Mouse (Mus musculus): ENCODE measurements at regions not wholly inside any gene's neighbourhood (a gene's known extent, or its start where the extent isn't known, plus 50 kb on each side); places are given as distances from the start of the nearest gene placed in this dataset.
A peak's percentile ranks its signal among the peaks of the same experiment; 100 is the strongest.

GRCm38 (mm10) chr1:105206216-105206615 lies 150.3 kb downstream of the Rnf152 start:
- Histone ChIP-seq H3K4me3 (replicated peaks; ENCODE audit: low read depth, low read length) (no peak overlapping the region), H3K27me3 (ENCODE audit: insufficient read depth, low read length) (no peaks in the 10 kb centered on the region), H3K9ac (ENCODE audit: low read depth, low read length) (no peak overlapping the region), H3K36me3 (ENCODE audit: insufficient read depth, low read length) (no peaks in the 10 kb centered on the region), H3K4me2 (ENCODE audit: low read length) (no peak overlapping the region), H3K4me1 (replicated peaks; ENCODE audit: insufficient read depth, low read length) (no peaks in the 10 kb centered on the region), H3K9me3 (replicated peaks; ENCODE audit: low read length) (no peaks in the 10 kb centered on the region), H3K27ac (no peak overlapping the region)
- DNase-seq (ENCODE audit: low spot score) (no peak), ATAC-seq (replicated peaks; ENCODE audit: low FRiP score, low read depth) (no peak)
- no peak for TF ChIP-seq CTCF (IDR thresholded peaks at IDR 0.05; ENCODE audit: low read depth)

GRCm38 (mm10) chr1:105199305-105199704 lies 157.2 kb downstream of the Rnf152 start:
- 49% methylated on average over 3 of the region's 3 CpGs for WGBS
- no peak for TF ChIP-seq CTCF (IDR thresholded peaks at IDR 0.05; ENCODE audit: low read depth)
- H3K9me3 ChIP-seq (replicated peaks; ENCODE audit: low read length) = no peaks in the 10 kb centered on the region
- no peaks in the 10 kb centered on the region for H3K36me3 ChIP-seq (ENCODE audit: insufficient read depth, low read length)
- DNase-seq (ENCODE audit: low spot score) (peak; percentile 44), ATAC-seq (replicated peaks; ENCODE audit: low FRiP score, low read depth) (no peak)
- no peaks in the 10 kb centered on the region for H3K27me3 ChIP-seq (ENCODE audit: insufficient read depth, low read length)
- no peak overlapping the region for H3K27ac ChIP-seq
- H3K4me3 ChIP-seq (replicated peaks; ENCODE audit: low read depth, low read length) = no peak overlapping the region
- no peak overlapping the region for H3K9ac ChIP-seq (ENCODE audit: low read depth, low read length)
- H3K4me2 ChIP-seq (ENCODE audit: low read length) = no peak overlapping the region
- H3K4me1 ChIP-seq (replicated peaks; ENCODE audit: insufficient read depth, low read length) = no peaks in the 10 kb centered on the region

DNA sequence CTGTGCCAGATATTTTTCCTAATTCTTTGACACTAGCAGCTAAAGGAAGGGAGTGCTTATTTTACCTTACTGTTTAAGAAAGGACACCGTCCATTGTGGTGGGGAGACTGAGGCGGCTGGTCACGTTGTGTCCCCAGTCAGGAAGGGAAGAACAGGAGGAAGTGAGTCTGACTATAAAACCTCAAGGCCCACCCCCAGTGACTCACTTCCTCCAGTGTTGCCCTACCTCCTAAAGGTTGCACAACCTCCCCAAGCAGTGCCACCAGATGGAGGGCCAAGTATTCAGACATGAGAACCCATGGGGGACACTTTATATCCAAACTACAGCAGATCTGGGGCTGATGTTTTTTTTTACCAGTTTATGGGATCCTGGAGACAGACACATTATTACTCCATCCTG lies 165.4 kb downstream of the Rnf152 start:
- no peak overlapping the region for H3K4me3 ChIP-seq (replicated peaks; ENCODE audit: low read depth, low read length)
- WGBS = 91% methylated on average over 3 of the region's 3 CpGs
- no peaks in the 10 kb centered on the region for H3K9me3 ChIP-seq (replicated peaks; ENCODE audit: low read length)
- no peak for ATAC-seq (replicated peaks; ENCODE audit: low FRiP score, low read depth)
- no peaks in the 10 kb centered on the region for H3K36me3 ChIP-seq (ENCODE audit: insufficient read depth, low read length)
- DNase-seq (ENCODE audit: low spot score) = no peak
- H3K27me3 ChIP-seq (ENCODE audit: insufficient read depth, low read length) = no peaks in the 10 kb centered on the region
- H3K27ac ChIP-seq = no peak overlapping the region
- H3K4me2 ChIP-seq (ENCODE audit: low read length) = no peak overlapping the region
- no peaks in the 10 kb centered on the region for H3K4me1 ChIP-seq (replicated peaks; ENCODE audit: insufficient read depth, low read length)
- TF ChIP-seq CTCF (IDR thresholded peaks at IDR 0.05; ENCODE audit: low read depth) = no peak
- H3K9ac ChIP-seq (ENCODE audit: low read depth, low read length) = no peak overlapping the region

DNA sequence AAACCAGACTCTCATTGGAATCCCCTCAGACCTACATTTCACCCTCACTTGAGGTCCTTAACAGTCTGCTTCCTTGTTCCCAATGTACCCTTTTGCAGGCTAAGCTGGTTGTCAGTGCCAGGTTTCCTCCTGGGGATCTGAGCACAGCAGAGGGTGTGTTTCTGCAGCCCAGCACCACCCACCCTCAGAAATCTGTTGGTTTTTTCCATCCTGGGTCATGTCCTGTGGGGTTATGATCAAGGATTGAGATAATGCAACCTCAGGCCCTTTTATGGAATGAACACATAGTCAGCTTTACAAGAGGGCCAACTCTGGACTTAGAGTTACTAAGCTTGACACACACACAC lies 167.6 kb downstream of the Rnf152 start:
- DNase-seq (ENCODE audit: low spot score) (no peak), ATAC-seq (replicated peaks; ENCODE audit: low FRiP score, low read depth) (no peak)
- Histone ChIP-seq H3K27ac (no peak overlapping the region), H3K9ac (ENCODE audit: low read depth, low read length) (no peak overlapping the region), H3K4me1 (replicated peaks; ENCODE audit: insufficient read depth, low read length) (no peaks in the 10 kb centered on the region), H3K9me3 (replicated peaks; ENCODE audit: low read length) (no peaks in the 10 kb centered on the region), H3K4me2 (ENCODE audit: low read length) (no peak overlapping the region), H3K36me3 (ENCODE audit: insufficient read depth, low read length) (no peaks in the 10 kb centered on the region), H3K4me3 (replicated peaks; ENCODE audit: low read depth, low read length) (no peak overlapping the region), H3K27me3 (ENCODE audit: insufficient read depth, low read length) (no peaks in the 10 kb centered on the region)
- no peak for TF ChIP-seq CTCF (IDR thresholded peaks at IDR 0.05; ENCODE audit: low read depth)

DNA sequence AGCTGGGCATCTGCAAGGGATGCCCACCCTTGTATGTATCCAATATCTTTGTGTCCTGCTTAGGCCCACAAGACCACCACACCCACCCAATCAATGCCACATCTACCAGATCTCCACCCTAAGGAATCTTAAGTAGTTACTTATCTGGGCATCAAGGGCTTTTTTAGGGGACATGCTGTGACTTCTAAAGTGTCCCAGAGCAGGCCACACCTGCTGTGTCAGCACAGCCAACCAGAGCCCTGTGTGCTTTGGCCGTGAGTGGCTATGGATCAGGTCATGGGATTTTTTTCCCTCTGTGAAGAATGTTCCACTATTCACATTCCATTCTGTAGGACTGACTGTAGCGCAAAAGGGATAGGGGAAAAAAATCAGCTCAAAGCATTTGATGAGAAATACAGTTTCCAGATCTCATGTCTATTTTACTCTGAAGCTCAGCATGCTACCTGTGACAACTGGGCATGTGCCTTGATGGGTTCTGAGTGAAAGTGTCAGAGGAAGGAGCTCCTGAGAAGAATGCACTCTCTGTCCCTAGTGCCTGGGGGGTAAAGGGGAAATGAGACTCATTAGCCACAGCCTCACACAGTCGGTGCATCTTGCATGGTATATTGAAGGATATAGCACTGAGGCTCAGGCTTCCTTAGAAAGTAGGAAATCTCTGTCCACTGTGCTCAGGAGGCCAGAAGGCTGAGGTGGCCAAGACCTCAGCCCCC lies 168.1 kb downstream of the Rnf152 start:
- no peak for TF ChIP-seq CTCF (IDR thresholded peaks at IDR 0.05; ENCODE audit: low read depth)
- 63% methylated on average over 3 of the region's 3 CpGs for WGBS
- no peak for ATAC-seq (replicated peaks; ENCODE audit: low FRiP score, low read depth)

DNA sequence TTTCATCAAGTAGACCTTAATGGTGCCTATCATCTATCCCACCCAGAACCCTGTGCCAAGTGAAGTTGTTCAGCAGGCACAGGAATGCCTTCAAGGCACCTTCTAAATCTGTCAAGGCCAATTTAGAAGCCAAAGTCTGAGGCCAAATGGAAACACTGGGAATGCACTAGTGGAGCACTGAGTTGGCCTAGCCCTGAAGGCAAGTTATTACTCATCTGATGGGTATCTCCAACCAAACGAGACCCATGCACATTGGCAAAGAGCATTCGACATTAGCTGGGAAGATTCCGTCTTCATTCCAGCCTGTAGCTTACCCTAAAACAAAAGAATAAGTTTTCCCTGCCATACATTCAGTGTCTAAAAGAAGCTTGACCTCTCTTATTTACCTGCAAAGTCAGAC lies 172.0 kb downstream of the Rnf152 start:
- H3K36me3 ChIP-seq (ENCODE audit: insufficient read depth, low read length) = no peaks in the 10 kb centered on the region
- H3K27me3 ChIP-seq (ENCODE audit: insufficient read depth, low read length) = no peaks in the 10 kb centered on the region
- H3K27ac ChIP-seq = no peak overlapping the region
- WGBS = 82% methylated on average over 3 of the region's 3 CpGs
- ATAC-seq (replicated peaks; ENCODE audit: low FRiP score, low read depth) (no peak), DNase-seq (ENCODE audit: low spot score) (no peak)
- no peak overlapping the region for H3K4me3 ChIP-seq (replicated peaks; ENCODE audit: low read depth, low read length)
- no peaks in the 10 kb centered on the region for H3K9me3 ChIP-seq (replicated peaks; ENCODE audit: low read length)
- no peak overlapping the region for H3K9ac ChIP-seq (ENCODE audit: low read depth, low read length)
- H3K4me1 ChIP-seq (replicated peaks; ENCODE audit: insufficient read depth, low read length) = no peaks in the 10 kb centered on the region
- no peak overlapping the region for H3K4me2 ChIP-seq (ENCODE audit: low read length)
- no peak for TF ChIP-seq CTCF (IDR thresholded peaks at IDR 0.05; ENCODE audit: low read depth)

More for the DNA sequence above, 168.1 kb downstream of the Rnf152 start:
- no peak overlapping the region for H3K4me2 ChIP-seq (ENCODE audit: low read length)
- no peak overlapping the region for H3K9ac ChIP-seq (ENCODE audit: low read depth, low read length)
- H3K4me1 ChIP-seq (replicated peaks; ENCODE audit: insufficient read depth, low read length) = no peaks in the 10 kb centered on the region
- no peak overlapping the region for H3K4me3 ChIP-seq (replicated peaks; ENCODE audit: low read depth, low read length)
- H3K9me3 ChIP-seq (replicated peaks; ENCODE audit: low read length) = no peaks in the 10 kb centered on the region
- no peak for DNase-seq (ENCODE audit: low spot score)
- no peaks in the 10 kb centered on the region for H3K36me3 ChIP-seq (ENCODE audit: insufficient read depth, low read length)
- no peak overlapping the region for H3K27ac ChIP-seq
- H3K27me3 ChIP-seq (ENCODE audit: insufficient read depth, low read length) = no peaks in the 10 kb centered on the region

DNA sequence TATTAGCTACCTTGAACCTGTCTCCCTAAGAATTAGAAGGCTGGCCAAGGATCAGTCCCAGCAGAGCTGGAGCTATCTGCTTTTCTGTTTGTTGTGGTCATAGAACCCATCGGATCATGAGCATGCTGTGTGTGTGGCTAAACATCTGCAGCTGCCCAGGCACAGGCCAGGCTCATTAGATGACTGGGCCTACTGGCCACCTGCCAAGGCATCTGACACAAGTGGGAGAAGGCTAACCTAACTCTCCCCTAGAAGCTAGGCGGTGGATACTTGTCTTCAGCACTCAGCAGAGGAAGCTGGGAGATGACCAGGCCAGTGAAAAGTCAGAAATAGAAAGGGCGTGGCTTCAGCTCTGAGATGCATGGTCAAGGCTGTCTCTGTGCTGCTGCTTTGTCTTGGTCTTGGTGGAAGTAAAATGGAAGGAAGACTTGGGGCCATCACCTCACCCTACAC lies 177.1 kb downstream of the Rnf152 start:
- Histone ChIP-seq H3K4me2 (ENCODE audit: low read length) (peak overlapping the region; percentile 30; the same call in 1 of the 2 replicates), H3K27ac (peak overlapping the region; percentile 87), H3K36me3 (ENCODE audit: insufficient read depth, low read length) (no peaks in the 10 kb centered on the region), H3K9me3 (replicated peaks; ENCODE audit: low read length) (no peaks in the 10 kb centered on the region), H3K9ac (ENCODE audit: low read depth, low read length) (no peak overlapping the region), H3K4me3 (replicated peaks; ENCODE audit: low read depth, low read length) (no peak overlapping the region), H3K4me1 (replicated peaks; ENCODE audit: insufficient read depth, low read length) (0 out of 2 replicates have a peak, but pooled peaks cover 4% of the 10 kb centered on the region), H3K27me3 (ENCODE audit: insufficient read depth, low read length) (no peaks in the 10 kb centered on the region)
- DNase-seq (ENCODE audit: low spot score) (peak; percentile 67), ATAC-seq (replicated peaks; ENCODE audit: low FRiP score, low read depth) (peak; percentile 99)
- WGBS = 12% methylated on average over 3 of the region's 3 CpGs
- TF ChIP-seq CTCF (IDR thresholded peaks at IDR 0.05; ENCODE audit: low read depth) = no peak

All from kidney, postnatal 0 days (tissue).